Mouse (Mus musculus): ENCODE measurements around the gene Arl14ep.

DNA sequence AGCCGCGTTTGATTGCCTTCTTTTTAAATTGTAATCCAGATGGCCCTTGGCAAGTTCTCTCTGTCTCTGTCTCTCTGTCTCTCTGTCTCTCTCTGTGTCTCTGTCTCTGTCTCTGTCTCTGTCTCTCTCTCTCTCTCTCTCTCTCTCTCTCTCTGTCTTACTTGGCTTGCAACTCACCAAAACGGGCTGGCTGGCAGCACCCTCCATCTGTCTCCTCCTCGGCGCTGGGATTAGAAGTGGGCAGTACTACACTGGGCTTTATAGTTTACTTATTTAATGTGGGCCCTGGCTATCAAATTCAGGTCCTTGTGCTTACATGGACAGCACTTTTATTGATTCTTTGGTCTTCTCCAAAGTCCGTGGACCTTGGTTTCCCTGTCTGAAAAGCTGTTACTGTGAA is 18.1 kb downstream of the Arl14ep start:
- TF ChIP-seq MAX (IDR thresholded peaks at IDR 0.05; ENCODE audit: low read length) (no peak), EP300 (IDR thresholded peaks at IDR 0.05; ENCODE audit: low read length) (no peak), MYC (IDR thresholded peaks at IDR 0.05; ENCODE audit: low read depth, low read length) (no peak), CTCF (conservative IDR thresholded peaks at IDR 0.05 in 1 of 2, IDR thresholded peaks at IDR 0.05 in 1 of 2; ENCODE audit: low read depth in 2 of 2, low read length in 2 of 2) (no peak), SMC3 (IDR thresholded peaks at IDR 0.05; ENCODE audit: low read depth, low read length) (no peak), HCFC1 (IDR thresholded peaks at IDR 0.05; ENCODE audit: low read depth, low read length) (no peak), IRF4 (IDR thresholded peaks at IDR 0.05; ENCODE audit: low read depth, low read length) (no peak), ETS1 (conservative IDR thresholded peaks at IDR 0.05; ENCODE audit: low read depth, low read length) (no peak), UBTF (IDR thresholded peaks at IDR 0.05; ENCODE audit: low read depth, low read length) (no peak), POLR2A (IDR thresholded peaks at IDR 0.05; ENCODE audit: low read depth, low read length) (no peak), MAZ (IDR thresholded peaks at IDR 0.05; ENCODE audit: low read depth, low read length) (no peak), CHD2 (IDR thresholded peaks at IDR 0.05; ENCODE audit: low read length) (no peak), KAT2A (IDR thresholded peaks at IDR 0.05; ENCODE audit: insufficient replicate concordance, low read length) (no peak), POLR2AphosphoS2 (IDR thresholded peaks at IDR 0.05; ENCODE audit: low read depth, low read length) (no peak)
